Mouse (Mus musculus): Measurements from ENCODE around the gene Cacng2.

GRCm38 (mm10) chr15:78075921-78076320 lies 43.9 kb downstream of the Cacng2 start:
- TF ChIP-seq POLR2A (IDR thresholded peaks at IDR 0.05; ENCODE audit: insufficient read depth, low read depth, low read length) (no peak), CTCF (IDR thresholded peaks at IDR 0.05) (no peak)

Data from heart, adult 2 months (tissue).